Mouse (Mus musculus) right cerebral cortex, postnatal 4 days (tissue): ENCODE measurements around the gene Dlg2.

Source experiments
- DNase-seq: peaks from one replicate; pipeline ENCODE4 v3.0.0-alpha.2; 2022

Gene Dlg2

DNA sequence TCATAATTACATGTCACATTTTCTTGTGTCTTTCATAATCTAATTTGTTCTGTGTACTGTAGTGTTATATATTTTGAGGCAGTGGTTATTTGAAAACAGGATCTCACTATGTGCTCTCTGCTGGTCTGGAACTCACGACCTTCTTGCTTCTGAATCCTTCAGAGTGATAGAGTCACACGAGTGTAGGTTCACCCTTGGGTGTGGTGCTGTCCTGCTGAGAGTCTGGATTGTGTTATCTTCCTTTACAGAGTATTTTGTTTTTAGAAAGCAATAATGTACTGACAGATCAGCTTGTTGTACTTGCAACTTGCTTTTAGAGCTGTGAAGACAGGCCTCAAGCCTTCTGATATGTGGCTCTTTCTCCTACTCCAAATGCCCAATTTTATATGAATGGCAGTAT lies 1953.8 kb downstream of the Dlg2 start:
- no peak for DNase-seq

DNA sequence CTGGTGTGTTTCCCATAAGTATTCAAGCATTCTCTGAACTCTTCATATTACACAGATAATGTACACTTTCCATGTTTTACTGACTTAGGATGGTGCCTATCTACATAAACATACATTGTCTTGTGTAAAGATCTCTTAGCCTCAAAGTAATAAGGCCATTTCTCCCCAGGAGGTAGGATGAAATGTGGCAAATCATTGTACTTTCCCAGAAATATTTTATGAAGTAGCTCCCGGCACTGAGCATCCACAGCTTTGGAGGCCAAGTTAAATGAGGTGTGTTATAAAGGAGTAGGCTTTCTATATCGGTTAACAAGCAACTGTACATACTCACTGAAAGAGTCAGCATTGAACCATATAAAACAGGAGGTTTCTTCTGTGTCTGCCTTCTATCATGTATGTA lies 1960.7 kb downstream of the Dlg2 start:
- no peak for DNase-seq

DNA sequence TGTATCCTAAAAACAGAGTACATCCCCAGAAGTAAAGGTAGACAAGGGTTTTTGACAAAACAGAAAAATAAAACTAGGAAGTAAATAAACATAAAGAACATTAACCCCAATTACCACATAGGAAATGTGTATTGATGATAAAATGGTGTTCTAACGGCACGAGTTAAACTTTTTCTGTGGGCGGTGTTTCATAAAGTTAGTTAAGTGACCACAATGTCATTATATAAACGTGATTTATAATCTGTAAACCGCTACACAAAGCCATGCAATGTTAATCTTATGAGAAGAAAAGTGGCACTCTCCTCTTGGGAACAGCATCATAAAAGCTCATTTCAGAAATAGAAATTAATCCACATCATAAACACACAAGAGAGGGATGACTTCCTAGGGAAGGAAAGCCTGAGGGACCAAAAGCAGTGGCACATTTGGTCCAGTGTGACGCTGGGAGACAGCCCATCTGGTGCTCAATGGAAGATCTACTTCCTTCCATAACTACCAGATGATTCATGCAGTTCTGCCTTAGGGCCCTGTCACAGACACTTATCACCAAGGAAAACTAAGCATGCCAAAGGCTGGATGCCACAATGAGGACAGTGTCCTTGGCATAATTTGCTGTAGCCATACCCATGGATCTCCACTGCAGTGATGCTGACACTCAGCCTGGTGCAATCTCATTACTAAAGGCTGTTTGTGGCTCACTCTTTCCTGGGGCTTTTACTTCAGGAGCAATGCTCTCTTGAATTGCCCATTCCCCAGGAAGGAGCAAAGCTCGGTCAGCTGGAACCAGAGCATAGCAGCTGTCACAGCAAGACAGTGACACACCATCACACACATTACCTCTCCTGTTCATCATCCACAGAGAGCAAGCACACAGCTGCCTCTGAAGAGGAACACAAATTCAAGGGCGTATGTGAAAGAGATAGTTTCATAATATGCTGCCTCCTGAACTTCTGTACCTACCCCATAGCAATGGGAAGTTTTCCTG lies 1963.3 kb downstream of the Dlg2 start:
- no peak for DNase-seq

DNA sequence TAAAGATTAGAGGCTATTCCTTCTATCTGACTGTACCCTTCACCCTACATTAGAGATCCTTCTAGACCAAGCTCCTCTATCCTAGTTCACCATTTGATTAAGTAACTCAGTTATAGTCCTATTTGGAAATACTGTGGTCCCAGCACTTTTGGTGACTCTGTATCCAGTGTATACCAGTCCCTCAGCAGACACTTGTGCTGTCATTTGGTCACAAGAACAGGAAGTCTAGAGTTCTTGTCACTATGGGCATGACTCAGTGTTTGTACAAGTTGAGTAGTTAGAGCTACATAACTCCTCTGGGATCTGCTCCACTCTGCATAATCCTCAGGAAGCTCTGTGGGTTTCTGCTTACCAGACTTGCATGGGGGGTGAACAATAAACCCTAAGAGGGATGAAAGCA lies 1965.1 kb downstream of the Dlg2 start:
- no peak for DNase-seq

DNA sequence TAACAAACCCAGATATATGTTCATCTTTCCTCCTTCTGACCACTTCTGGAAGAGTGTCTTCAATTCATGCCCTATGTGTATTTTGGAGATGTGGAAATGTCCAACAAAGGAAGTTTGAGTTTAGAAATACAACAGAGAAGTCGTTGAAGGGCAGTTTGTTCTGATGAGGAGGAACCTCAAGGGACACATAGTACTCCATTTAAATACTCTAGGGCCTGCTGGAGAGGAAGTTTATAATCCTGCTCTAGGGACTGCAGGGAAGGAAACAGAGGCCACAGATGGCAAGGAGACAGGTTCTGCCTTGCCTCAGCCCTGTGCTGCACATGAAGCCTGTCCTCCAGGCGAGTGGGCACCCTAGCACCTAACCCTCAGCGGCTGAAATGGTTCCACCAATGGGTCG lies 1965.6 kb downstream of the Dlg2 start:
- no peak for DNase-seq

DNA sequence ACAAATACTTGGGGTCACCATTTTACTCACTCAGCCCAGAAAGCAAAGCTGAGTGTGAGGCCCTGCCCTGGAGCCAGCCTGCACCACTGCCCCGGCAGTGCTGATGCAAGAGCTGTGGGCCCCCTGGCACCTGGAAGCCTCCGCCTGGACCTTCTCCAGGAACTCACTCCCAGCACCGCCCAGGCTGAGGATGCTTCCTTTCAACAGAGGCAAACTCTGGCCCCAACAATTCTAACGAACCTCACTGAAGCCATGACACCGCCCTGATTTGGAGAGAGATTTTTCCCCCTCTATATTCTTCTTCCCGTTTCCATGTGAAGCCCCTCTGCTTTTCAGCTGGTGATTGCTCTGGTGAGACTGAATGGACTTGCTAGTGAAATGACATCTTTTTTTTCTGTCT lies 1971.5 kb downstream of the Dlg2 start:
- no peak for DNase-seq

DNA sequence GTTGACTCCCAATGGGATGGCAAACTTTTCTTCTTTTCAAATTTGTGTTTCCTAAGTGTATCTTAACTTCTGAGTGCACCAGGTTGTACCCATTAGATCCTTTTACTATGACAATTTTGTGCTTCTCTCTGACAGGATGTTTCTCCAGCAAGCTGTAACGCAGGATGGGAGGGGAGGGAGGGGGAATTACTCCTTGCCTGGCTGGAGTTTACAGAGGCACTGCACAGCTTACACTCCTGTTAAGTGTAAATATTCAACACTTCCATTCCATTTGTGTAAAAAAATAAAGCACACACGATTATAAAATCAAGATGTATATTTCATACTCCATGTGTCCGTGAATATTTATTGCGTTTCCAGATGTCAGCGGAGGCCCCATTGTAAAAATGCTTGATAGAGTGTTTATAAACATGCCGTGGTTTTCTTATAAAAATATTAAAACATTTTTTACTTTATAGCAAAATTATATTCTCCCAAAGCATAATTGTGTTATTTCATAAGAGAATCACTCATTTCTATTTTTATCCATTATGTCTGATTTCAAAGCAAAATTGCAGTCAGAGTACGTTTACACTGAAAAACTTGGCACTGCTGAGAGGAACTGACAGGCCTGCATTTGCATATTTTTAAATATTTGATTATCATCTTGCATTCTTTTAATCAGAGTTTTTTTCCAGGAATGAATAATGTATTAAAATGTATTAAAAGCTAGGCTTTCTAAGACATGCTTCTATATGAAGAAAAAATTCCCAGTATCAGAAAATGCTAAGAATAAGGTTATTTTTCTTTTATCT lies 1972.5 kb downstream of the Dlg2 start:
- DNase-seq = no peak

DNA sequence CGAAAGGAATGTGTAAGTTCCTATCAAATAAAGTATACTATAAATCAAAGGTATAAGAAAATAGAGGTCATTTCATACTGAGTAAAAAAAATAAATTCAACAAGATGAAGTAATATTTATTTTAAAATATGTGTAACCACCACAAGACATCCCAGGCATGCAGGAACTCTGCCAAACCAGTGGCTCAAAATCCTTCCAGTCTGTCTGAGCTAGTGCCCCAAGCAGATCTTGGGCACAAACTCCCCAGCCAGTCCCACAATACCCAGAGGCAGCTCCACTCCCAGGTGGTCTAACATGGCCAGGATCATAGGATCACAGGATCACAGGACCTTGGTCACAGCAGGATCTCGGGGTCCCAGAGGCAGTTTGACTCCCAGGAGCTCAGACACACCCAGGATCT lies 1977.7 kb downstream of the Dlg2 start:
- no peak for DNase-seq

DNA sequence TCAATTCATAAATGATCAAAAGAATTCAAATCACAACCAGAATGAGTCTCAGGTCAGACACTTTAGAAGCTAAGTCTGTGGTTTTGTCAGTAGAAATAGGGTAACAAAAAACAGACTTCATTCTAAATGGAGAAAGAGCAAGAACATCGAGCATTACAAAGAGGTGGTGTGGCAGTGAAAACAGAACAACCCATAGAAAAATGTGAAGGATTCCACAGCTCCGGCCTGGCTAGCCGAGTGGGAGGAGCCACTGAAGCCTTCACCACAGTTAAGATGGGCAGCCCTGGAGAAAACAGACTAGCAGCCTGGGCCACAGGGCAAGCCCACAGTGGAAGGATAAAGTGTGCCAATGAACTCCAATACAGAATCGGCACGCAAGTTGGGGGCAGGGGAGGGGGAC lies 1979.5 kb downstream of the Dlg2 start:
- no peak for DNase-seq

DNA sequence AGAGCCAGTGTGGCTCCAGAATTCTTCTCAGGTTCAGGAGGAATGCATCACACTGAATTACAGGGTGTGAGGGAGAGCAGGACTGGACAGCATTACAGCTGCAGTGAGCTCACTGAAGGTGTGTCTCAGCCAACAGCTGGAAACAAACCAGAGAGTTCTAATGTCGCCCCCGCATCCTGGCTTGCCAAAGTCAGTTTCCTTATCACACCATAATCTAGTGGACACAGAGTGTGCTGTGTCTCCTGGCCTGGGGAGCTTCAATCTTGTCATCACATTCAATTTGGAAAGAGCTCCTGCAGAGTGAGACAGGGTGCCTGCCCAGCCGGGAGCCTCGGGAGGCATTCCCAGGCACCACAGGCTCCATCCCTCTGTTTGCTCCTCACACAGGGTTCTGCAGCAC lies 1981.3 kb downstream of the Dlg2 start:
- no peak for DNase-seq

DNA sequence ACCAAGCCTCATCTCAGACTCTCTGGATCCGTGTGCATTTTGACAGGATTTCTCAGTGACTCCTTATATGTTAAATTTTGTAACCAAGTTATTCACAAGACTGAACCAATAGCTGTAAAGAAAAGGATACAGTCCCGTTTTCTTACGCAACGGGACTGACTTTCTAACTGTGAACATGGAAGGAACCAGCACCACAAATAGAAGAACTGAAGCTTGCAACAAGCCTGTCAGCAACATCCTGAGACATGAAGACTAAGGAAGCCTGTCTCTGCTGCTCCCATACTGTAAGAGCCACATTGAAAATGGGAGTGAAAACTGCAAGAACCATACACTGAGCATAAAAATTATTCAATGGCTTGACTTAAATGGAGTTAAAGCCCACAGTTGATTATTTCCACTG lies 1981.8 kb downstream of the Dlg2 start:
- no peak for DNase-seq

DNA sequence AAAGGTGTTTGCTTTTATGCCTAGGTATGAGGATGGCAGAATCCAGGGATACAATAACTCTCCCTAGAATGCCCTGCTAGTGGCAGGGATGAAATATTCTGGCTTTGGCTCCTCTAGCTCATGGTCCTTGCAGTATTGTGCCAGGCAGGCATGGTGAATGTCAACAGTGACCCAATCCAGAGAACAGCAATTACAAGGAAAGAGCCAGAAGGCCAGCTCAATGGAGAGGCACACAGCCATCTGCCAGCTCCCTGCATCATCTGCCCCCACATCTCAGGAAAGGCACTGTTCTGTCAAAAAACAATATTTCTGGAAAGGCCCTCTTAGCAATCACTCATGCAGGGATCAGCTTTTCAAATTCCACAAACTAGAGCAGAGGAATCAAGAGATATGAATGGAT lies 1984.1 kb downstream of the Dlg2 start:
- no peak for DNase-seq

DNA sequence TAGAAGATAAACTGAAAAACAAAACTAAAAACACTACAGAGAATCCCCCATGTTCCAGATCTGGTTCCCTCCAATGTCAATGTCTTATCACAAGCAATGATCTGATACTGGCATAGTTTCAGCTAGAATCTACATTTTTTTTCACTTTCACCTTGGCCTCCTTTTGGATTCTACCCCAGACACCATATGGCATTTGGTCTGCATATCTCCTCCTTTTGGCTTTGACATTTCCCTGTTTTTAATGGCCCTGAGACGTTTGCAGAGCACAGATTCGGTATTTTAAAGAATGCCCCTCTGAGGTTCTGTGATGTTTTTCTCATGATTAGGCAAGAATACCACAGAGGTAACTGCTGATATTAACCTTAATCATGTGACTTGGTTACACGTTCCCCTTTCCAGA lies 1984.8 kb downstream of the Dlg2 start:
- DNase-seq = no peak

DNA sequence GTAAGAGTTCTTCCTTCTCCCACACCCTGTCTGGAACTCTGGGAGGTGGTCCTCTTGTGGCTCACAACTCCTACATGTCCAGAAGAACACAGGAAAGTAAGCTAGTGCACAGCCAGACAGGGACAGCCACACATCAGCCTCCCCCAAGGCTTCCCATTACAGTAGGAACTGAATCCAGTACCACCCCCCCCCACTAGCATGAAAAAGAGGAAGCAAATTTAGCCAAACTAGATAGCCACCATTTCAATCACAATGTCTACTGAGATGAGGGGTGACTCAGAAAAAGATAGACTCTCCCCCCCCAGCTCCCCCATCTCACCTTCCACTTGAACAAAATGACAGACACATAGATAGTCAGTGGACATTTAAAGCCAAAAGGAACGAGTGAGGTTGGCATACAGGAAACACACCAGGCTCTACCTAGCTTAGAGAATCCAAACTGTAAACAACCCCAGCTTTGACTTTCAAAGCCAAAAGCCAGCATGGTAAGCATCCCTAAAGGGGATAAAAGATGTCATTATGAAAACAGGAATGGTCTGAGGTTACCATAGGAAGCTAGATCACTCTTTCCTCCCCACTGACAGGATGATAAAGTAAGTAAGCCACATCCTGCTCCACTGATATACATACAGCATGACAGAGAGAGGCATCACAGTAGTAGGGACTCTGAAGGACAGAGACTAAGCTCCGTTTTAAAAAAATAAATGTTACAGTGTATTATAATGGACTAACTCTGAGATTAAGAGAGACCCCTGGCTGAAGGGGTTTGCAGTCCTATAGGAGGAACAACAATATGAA lies 1986.8 kb downstream of the Dlg2 start:
- DNase-seq = no peak

DNA sequence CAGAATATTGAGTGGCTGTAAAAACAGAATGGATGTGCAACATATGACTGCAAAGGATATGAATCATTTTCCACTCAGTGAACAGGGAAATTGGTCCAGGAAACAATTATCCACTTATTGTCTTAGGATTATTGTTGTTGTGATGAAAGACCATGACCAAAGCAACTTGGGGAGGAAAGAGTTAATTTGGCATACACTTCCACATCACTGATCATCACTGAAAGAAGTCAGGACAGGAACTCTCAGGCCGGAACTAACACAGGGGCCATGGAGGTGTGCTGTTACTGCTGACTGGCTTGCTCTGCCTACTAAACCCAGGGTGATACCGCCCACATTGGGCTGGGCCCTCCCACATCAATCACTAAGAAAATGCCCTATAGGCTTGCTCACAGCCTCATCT lies 1987.8 kb downstream of the Dlg2 start:
- DNase-seq = no peak

DNA sequence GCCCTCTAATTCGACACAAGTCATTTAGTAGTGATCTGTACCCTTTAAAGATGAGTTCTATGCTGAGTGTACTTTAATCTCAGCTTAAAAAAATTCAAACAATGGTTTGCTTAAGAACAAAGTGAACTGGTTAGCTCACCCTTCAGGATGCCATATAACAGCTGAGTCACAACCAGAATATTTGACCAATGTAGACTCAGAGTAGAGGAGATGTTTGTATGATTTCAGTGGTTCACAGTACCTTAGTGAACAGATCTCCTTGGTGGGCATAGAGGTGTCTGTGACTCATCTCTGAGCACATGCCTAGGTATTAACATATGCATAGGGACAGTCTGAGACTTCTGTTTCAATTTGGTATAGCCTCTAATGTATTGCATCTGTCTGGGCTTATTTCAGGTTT lies 2002.7 kb downstream of the Dlg2 start:
- DNase-seq = no peak

DNA sequence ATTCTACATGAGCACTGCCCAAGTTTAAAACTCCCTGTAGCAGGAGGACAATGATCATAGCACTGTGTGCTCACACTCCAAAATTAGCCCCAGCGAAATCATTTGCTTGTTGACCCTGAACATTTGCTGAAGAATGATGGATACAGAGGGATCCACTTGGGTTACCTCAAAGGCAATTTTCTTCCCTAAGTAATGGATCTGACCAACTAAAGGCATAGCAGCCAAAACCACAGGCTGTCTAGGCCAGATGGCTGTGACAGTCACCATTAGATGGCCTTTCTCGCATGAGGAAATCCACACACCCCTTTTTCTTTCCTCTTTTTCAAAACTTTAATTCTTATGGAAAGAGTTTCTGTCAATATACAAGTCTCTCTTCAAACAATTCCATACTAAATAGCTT lies 2003.3 kb downstream of the Dlg2 start:
- DNase-seq = no peak

DNA sequence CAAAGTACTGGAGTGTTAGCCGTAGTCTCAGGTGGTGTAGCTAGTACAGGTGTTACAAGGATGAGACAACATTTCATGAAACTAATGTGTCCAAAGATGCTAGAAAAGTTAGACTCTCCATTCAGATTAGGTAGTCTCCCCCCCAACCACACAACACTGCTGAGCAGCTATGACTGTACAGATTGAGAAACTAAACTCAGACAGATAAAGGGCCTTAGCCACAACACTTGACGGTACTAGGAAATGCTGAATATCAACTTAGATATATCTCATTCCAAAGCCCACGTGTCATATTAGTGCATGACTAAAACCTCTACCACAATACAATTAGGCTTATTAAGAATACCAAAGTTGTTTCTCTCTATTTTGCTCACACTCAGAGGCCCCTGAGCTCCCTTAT lies 2006.9 kb downstream of the Dlg2 start:
- no peak for DNase-seq

DNA sequence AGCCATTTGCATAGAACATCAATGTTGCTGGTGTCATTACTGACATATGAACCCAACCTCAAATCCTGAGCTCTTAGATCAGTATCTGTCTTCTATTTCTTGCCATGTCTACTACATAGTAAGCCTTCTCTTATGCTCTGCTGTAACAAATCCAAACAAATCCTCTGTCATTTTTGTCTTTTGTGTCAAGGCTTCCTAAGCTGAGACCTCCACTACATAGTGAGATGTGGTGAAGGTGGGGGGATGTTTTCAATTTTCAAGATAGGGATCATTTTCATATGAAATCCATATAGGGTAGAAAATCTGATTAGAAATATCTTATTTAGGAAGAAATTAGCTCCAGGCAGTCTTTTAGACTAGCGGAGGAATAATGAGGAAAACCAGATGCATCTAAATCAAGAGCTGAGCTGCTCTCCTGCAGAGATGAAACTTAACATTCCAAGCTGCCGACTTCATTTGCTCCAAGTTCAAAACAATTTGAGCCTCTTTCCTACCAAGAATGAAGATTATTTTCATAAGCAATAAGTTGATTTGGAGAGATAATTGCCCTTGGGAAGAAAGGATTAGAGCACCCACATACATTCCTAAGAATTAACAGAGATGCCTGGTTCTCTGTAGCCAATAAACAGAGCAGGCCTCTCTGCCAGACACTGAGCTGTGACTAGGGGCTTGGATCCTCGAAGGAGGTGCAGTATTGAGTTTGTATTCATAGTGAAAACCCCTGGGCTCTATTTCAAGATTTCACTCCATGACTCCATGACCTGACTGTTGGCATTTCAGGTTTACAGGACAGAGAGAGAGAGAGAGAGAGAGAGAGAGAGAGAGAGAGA lies 2009.6 kb downstream of the Dlg2 start:
- no peak for DNase-seq

DNA sequence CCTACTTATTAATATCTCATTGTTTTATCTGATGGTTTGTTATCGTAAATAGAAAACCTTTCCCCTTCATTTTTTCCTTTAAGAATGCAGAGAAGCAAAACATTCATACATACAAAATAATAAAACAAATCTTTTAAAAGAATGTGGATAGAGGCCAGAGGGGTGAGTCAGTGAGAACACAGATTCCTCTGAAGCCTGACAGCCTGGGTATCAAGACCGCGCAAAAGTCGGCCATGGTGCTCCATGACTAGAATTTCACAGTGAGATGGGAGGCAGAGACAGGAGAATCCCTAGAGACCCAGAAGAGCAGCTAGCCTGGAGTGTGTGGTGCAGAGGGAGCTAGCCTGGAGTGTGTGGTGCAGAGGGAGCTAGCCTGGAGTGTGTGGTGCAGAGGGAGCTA lies 2010.4 kb downstream of the Dlg2 start:
- no peak for DNase-seq

DNA sequence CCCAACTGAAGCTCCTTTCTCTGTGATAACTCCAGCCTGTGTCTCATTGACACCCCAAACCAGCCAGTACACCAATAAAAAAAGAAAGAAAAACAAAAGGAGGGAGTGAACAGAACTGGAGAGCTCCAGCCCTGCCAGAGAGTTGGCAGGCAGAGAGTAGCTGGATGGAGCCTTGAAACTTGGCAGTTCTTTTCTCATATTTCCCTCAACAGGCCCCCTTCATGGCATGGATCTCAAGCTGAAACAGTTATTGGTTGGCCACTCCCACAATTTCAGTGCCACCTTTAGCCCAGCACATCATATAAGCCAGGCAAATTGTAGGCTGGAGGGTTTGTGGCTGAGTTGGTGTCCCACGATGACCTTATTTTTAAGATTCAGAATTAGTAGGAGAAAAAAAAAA lies 2015.8 kb downstream of the Dlg2 start:
- no peak for DNase-seq

DNA sequence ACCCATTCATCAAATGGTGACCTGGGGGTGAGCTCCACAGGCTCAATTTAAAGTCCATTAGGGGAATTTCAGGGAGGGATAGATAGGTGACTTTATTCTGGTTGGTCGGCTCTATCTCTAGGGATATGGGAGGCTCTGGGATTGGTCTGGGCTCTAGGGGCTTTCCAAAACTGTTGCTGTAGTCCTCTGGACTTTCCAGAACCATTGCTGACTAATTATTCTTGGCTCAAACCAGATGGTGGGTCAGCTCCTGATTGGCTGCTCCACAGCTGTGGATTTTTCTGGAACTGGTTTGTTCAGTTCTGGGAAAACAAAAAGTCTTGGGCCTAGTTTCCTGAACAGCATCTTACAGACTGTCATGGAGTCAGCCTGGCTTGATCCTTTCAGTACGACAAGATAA lies 2017.0 kb downstream of the Dlg2 start:
- DNase-seq = no peak
